Mouse (Mus musculus) embryonic fibroblast, embryonic 13.5 days (primary cell): ENCODE measurements around the gene Bmp2k.

Source experiments
- CTCF ChIP-seq: IDR thresholded peaks from 2 replicates; pipeline ENCODE4 v1.5.1; 2011; ENCODE audit warnings: mild to moderate bottlenecking, control low read depth, low read length, moderate library complexity, borderline replicate concordance; ENCODE audit not compliant: insufficient read depth
- POLR2A ChIP-seq: IDR thresholded peaks from 2 replicates; pipeline ENCODE4 v1.6.1; 2011; ENCODE audit warnings: low read depth, mild to moderate bottlenecking, control low read depth, low read length, moderate library complexity

- TF ChIP-seq POLR2A, result no peak
- TF ChIP-seq CTCF, result no peak
Observed at GRCm38 (mm10) chr5:97076167-97076566, 78.7 kb downstream of the Bmp2k start.
